Mouse (Mus musculus) midbrain, postnatal 0 days (tissue): ENCODE results near the gene Galm. TPM values are rescaled to one million over a fixed set of nuclear protein-coding genes. Genes with fewer than 3 reads are reported as not detected.

Source experiments
- ATAC-seq: fragments of 200-750 bp; cut with Nextera tagmentation; 2 replicates; pipeline ENCODE4 v1.8.0; 2017; ENCODE audit warnings: moderate number of reproducible peaks, mild to moderate bottlenecking, moderate TSS enrichment, moderate library complexity; ENCODE audit not compliant: low FRiP score
- DNase-seq: peaks from one replicate; pipeline ENCODE4 v3.0.0-alpha.2; 2015; ENCODE audit warnings: low spot score
- H3K27ac ChIP-seq: fragments of 300-500 bp; sonication (generic); 2 replicates; pipeline ENCODE4 v1.5.1; 2014; ENCODE audit warnings: low read depth, mild to moderate bottlenecking, low read length, mixed read lengths
- H3K27me3 ChIP-seq: fragments of 300-500 bp; sonication (generic); 2 replicates; pipeline ENCODE4 v1.6.1; 2014; ENCODE audit warnings: low read length, control low read depth, mixed read lengths; ENCODE audit not compliant: insufficient read depth
- H3K36me3 ChIP-seq: fragments of 300-500 bp; sonication (generic); 2 replicates; pipeline ENCODE4 v1.6.1; 2014; ENCODE audit warnings: low read length, control low read depth, mixed read lengths; ENCODE audit not compliant: insufficient read depth
- H3K4me1 ChIP-seq: fragments of 300-500 bp; sonication (generic); 2 replicates; pipeline ENCODE4 v1.6.1; 2014; ENCODE audit warnings: mild to moderate bottlenecking, control low read depth, antibody characterized with exemption, low read length, mixed read lengths; ENCODE audit not compliant: insufficient read depth
- H3K4me2 ChIP-seq: fragments of 300-500 bp; sonication (generic); 2 replicates; pipeline ENCODE4 v1.6.1; 2014; ENCODE audit warnings: low read depth, mild to moderate bottlenecking, low read length, mixed read lengths; ENCODE audit not compliant: poor library complexity, severe bottlenecking
- H3K4me3 ChIP-seq: fragments of 300-500 bp; sonication (generic); 2 replicates; pipeline ENCODE4 v1.5.1; 2014; ENCODE audit warnings: low read depth, mild to moderate bottlenecking, low read length, moderate library complexity
- H3K9ac ChIP-seq: fragments of 300-500 bp; sonication (generic); replicated peaks from 2 replicates; pipeline ENCODE4 v1.6.1; 2014; ENCODE audit warnings: mild to moderate bottlenecking, low read length, moderate library complexity, mixed read lengths; ENCODE audit not compliant: poor library complexity, severe bottlenecking
- H3K9me3 ChIP-seq: fragments of 300-500 bp; sonication (generic); 2 replicates; pipeline ENCODE4 v1.6.1; 2016; ENCODE audit warnings: low read length, control low read depth
- CTCF ChIP-seq: IDR thresholded peaks from 2 replicates; pipeline ENCODE4 v1.5.1; 2016; ENCODE audit warnings: antibody characterized with exemption, mild to moderate bottlenecking
- WGBS: fragments of 180-500 bp; shearing (Covaris S2); extraction: QIAGEN DNeasy Blood & Tissue Kit; methylation state at CpG from one replicate; pipeline ENCODE4 v1.1.7; 2014; 5-methylcytosine and 5-hydroxymethylcytosine counted together
- polyA plus RNA-seq: library from polyadenylated mRNA; unstranded; fragments of >200 nt; fragmentation: Nextera tagmentation; extraction: Ambion mirVana; gene quantifications from 2 replicates; pipeline ENCODE4 v1.2.1, GENCODE M21; 2015
- total RNA-seq: library from RNA; depleted of rRNA; stranded (reverse); fragments of >200 nt; gene quantifications from 2 replicates; pipeline ENCODE4 v1.2.3, GENCODE M21; 2014

The Galm gene
- total and polyA plus RNA-seq, 2 experiments from 2014 or later = 1.00 to 1.3 TPM

DNA sequence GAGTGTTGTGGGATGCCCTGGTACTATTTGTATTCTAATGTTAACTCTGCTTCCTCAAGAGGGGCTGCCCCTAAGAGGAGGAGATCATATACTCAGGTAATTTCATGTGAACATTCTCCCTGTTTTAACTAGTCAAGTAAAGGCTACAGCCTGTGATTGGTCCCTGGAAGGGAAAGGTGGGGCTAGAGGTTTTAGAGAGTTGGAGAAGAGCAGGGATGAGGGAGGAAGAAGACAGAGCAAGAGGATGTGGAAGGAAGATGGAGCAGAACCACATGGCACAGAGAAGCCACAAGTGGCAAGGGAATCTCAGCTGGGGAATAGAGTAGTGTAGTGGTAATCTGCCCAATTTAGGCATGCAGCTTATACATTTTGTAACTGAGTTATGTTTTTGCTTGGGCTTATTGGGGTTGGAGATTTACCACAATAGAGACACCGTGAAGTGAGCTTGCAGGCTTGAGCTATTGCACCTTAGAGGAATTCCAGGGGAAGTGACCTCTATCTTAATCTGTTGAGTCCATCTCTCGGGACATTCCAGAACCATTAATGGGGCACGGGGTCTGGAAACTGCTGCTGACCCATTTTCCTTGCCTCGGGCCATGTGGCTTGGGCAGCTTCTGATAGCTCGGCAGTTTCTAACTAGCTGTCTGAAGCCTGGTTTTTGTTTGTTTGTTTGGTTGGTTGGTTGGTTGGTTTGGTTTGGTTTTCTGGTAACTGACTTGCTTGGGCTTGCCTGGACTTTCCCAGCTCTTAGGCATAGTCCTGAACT lies 2.1 kb upstream of the Galm start:
- no peaks in the 10 kb centered on the region for H3K9me3 ChIP-seq
- no peak for ATAC-seq

DNA sequence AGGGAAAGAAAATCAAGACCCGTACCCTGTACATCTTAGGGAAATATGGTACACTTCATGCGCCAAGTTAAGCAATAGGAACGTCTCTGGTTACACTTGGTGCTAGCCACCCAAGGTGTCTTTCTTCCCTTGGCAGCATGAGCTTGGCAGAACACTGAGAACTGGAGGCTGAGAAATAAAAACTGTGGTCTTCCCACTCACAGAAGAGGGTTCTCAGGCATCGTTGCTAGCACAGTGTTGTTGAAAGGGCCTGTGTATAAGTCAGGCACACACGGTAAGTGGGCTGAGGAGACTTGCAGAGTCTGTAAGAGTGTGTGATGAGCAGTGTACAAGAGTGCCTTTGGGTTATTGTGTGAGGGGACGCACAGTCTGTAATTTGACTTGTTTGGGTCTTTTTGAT lies 1.1 kb upstream of the Galm start:
- 0 out of 2 replicates have a peak, but pooled peaks cover 3% of the 10 kb centered on the region for H3K4me1 ChIP-seq
- no peaks in the 10 kb centered on the region for H3K27me3 ChIP-seq
- H3K27ac ChIP-seq = no peak overlapping the region
- 91% methylated on average over 6 of the region's 6 CpGs for whole genome bisulfite sequencing
- ATAC-seq (no peak), DNase-seq (no peak)
- TF ChIP-seq CTCF = no peak
- H3K36me3 ChIP-seq = no peaks in the 10 kb centered on the region
- H3K9me3 ChIP-seq = no peaks in the 10 kb centered on the region
- no peak overlapping the region for H3K4me2 ChIP-seq
- no peak overlapping the region for H3K4me3 ChIP-seq
- no peak overlapping the region for H3K9ac ChIP-seq

More for the DNA sequence above, 2.1 kb upstream of the Galm start:
- no peak for DNase-seq
- Histone ChIP-seq H3K27me3 (no peaks in the 10 kb centered on the region), H3K4me3 (no peak overlapping the region), H3K9ac (no peak overlapping the region), H3K4me1 (0 out of 2 replicates have a peak, but pooled peaks cover 3% of the 10 kb centered on the region), H3K36me3 (no peaks in the 10 kb centered on the region), H3K27ac (no peak overlapping the region), H3K4me2 (no peak overlapping the region)
- 89% methylated on average over 5 of the region's 5 CpGs for WGBS
- TF ChIP-seq CTCF = no peak

DNA sequence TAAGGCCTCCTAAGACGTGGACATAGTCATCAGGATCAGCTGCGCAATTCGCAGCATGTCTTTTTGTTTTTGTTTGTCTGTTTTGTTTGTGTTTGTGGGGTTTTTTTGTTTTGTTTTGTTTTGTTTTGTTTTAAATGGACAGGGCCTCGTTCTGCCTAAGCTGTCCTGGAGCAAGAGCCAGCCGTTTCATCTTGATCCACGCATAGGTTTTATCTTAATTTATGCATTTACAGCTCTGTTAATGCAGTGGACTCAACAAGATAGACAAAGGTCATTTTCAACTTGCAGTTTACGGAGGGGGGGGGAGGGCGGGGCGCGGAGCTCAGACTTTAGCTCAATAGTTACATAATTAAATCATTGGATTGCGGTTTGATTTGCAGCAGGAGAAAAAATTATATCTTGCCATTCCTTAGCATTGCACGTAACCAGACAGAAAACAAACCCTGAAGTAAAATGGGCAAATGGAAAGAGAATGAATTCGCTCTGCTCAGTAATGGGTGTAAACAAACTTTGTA lies 1.3 kb downstream of the Galm start:
- H3K9me3 ChIP-seq = no peaks in the 10 kb centered on the region
- H3K4me3 ChIP-seq = no peak overlapping the region
- H3K27me3 ChIP-seq = no peaks in the 10 kb centered on the region
- no peak overlapping the region for H3K4me2 ChIP-seq
- 0 out of 2 replicates have a peak, but pooled peaks cover 3% of the 10 kb centered on the region for H3K4me1 ChIP-seq
- H3K36me3 ChIP-seq = no peaks in the 10 kb centered on the region
- WGBS = 75% methylated on average over 13 of the region's 13 CpGs
- no peak overlapping the region for H3K9ac ChIP-seq
- DNase-seq (no peak), ATAC-seq (no peak)
- TF ChIP-seq CTCF = no peak
- no peak overlapping the region for H3K27ac ChIP-seq

DNA sequence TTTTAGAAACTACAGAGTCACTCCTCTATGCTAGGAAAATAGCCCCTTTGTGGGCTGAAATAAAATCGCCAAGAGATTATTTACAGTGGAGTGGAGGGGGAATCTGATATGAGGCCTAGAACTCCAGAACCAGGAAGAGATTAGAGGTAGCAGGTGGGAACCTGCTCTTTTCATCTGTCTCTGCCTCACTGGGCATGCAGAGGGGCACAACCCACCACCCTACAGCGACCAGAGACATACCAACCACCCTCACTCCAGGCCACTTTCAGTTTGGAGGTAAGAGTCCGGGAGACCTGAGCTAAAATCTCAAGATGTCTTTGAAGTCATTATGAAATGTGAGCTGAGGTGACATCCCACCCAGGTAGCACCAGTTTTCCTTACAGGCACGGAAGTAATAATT lies 2.1 kb downstream of the Galm start:
- Histone ChIP-seq H3K27ac (no peak overlapping the region), H3K9ac (no peak overlapping the region), H3K4me2 (no peak overlapping the region), H3K9me3 (no peaks in the 10 kb centered on the region), H3K36me3 (no peaks in the 10 kb centered on the region), H3K27me3 (no peaks in the 10 kb centered on the region), H3K4me1 (0 out of 2 replicates have a peak, but pooled peaks cover 3% of the 10 kb centered on the region), H3K4me3 (no peak overlapping the region)
- 61% methylated on average over 4 of the region's 4 CpGs for WGBS
- DNase-seq (no peak), ATAC-seq (no peak)
- TF ChIP-seq CTCF = no peak

DNA sequence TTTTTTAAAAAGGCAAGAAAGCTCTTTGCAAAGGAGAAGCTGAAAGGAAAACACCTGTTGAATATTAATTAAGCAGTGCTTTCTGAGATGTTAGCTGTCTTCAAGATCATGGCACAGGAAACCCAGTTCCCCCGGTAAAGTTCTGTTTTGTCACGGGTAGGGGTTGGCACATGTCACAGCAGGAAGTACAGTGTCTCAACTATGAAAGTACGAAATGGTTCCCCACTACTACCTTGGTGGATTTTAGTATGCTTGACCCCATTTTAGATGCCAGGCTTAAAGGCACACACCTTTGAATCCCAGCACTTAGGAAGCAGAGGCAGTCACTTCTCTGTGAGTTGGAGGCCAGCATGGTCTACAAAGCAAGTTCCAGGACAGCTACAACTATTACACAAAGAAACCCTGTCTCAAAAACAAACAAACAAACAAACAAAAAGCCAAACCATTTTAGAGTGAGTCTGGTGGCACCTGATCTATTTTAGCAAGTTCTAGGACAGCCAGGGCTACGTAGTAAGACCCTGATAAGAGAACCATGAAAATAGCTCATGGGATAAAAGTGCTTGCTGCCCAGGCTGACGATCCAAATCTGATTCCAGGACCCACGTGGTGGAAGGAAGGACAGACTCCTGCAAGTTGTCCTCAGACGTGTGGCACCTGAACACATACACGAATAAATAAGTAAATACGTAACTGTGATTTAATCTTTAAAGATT lies 3.6 kb downstream of the Galm start:
- Histone ChIP-seq H3K36me3 (no peaks in the 10 kb centered on the region), H3K27me3 (no peaks in the 10 kb centered on the region), H3K9ac (no peak overlapping the region), H3K4me3 (no peak overlapping the region), H3K4me2 (no peak overlapping the region), H3K27ac (no peak overlapping the region), H3K4me1 (0 out of 2 replicates have a peak, but pooled peaks cover 3% of the 10 kb centered on the region), H3K9me3 (no peaks in the 10 kb centered on the region)
- 57% methylated on average over 9 of the region's 9 CpGs for WGBS
- no peak for ATAC-seq
- no peak for TF ChIP-seq CTCF
- no peak for DNase-seq

DNA sequence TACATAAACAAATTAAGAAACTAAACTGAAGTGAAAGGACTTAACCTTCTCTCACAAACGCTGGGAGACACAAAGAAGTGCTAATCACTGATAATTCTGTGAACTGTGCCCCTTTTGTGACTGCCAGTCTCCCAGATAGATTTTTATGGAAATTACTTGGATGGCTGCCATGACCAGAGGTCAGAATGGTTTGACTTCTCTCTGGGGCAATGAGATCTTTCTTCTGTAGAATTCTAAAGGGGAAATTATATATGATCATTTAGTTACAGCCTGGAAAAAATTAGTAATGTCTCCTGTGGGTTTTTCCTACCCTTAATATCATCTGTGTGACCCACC lies 4.1 kb downstream of the Galm start:
- no peak for DNase-seq
- Histone ChIP-seq H3K9me3 (no peaks in the 10 kb centered on the region), H3K27ac (no peak overlapping the region), H3K27me3 (no peaks in the 10 kb centered on the region), H3K36me3 (no peaks in the 10 kb centered on the region), H3K4me1 (0 out of 2 replicates have a peak, but pooled peaks cover 3% of the 10 kb centered on the region), H3K4me3 (no peak overlapping the region), H3K9ac (no peak overlapping the region), H3K4me2 (no peak overlapping the region)
- no peak for TF ChIP-seq CTCF
- ATAC-seq = no peak
- WGBS = 26% methylated on average over 1 of the region's 1 CpGs
